ENCODE assay signal across 18 mouse cellular contexts in the genomic region with DNA sequence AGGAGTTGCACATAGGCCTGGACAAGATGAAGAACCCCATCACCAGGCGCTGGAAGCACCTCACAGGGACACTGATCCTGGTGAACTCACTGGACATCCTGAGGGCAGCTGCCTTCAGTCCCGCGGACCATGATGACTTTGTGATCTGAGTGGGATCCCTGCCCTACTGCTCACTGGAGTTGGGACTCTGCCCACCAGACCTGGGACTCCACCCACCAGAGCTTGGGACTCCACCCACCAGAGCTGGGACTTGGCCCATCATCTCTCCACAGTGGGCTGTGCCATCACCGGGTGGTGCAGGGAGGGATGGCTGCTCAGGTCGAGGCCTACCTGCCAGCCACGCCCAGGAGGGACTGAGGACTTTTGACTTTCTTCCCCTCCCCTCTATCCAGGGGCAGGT.
"Had no signal": no experiment of that assay in that cellular context is flagged by ENCODE, and none has a peak within 500 bp of the region (broad histone marks: within the 10 kb centered on the region; RNA-seq: fewer than 3 reads in every experiment).

No protein-coding gene starts in this region.

- H3K9ac ChIP-seq: liver, embryonic 13.5 days; neural tube, embryonic 12.5 days; neural tube, embryonic 15.5 days had no signal

- H3K4me3 ChIP-seq: left cerebral cortex, adult 2 months; liver, embryonic 13.5 days; neural tube, embryonic 12.5 days; neural tube, embryonic 15.5 days had no signal

- H3K4me1 ChIP-seq: liver, embryonic 13.5 days; neural tube, embryonic 15.5 days had no signal

- H3K36me3 ChIP-seq: liver, embryonic 13.5 days had no signal

- H3K27ac ChIP-seq: left cerebral cortex, adult 2 months; liver, embryonic 13.5 days; neural tube, embryonic 12.5 days; neural tube, embryonic 15.5 days; stomach, postnatal 0 days had no signal

- H3K4me2 ChIP-seq: liver, embryonic 13.5 days; midbrain, embryonic 11.5 days; neural tube, embryonic 12.5 days; neural tube, embryonic 15.5 days had no signal

- ATAC-seq: intestine, postnatal 0 days had no signal

- H3K27me3 ChIP-seq: liver, embryonic 13.5 days; neural tube, embryonic 12.5 days; neural tube, embryonic 15.5 days had no signal

- H3K9me3 ChIP-seq: liver, embryonic 13.5 days; neural tube, embryonic 12.5 days; neural tube, embryonic 15.5 days had no signal

- DNase-seq: layer of hippocampus, postnatal 36 days; liver, embryonic 13.5 days; lung, adult 2 months; lung, postnatal 14 days; lung, postnatal 4 days; midbrain, embryonic 14.5 days; right cerebral cortex, adult 18-20 months; right cerebral cortex, postnatal 14 days; right cerebral cortex, postnatal 4 days; thymus, adult 2 months; thymus, postnatal 14 days; thymus, postnatal 4 days had no signal
